Mouse (Mus musculus) intestine, postnatal 0 days (tissue): ENCODE measurements around the gene Narfl. TPM values are rescaled to one million over a fixed set of nuclear protein-coding genes. Genes with fewer than 3 reads are reported as not detected.
A peak's percentile ranks its signal among the peaks of the same experiment; 100 is the strongest.

ENCODE experiments used
- ATAC-seq: fragments of 200-750 bp; cut with Nextera tagmentation; 2 replicates; pipeline ENCODE4 v1.8.0; 2017; ENCODE audit warnings: mild to moderate bottlenecking, moderate TSS enrichment, moderate library complexity
- H3K27ac ChIP-seq: fragments of 300-500 bp; sonication (generic); 2 replicates; pipeline ENCODE4 v1.5.1; 2014; ENCODE audit warnings: mild to moderate bottlenecking, low read depth, low read length, moderate library complexity
- H3K27me3 ChIP-seq: fragments of 300-500 bp; sonication (generic); replicated peaks from 2 replicates; pipeline ENCODE4 v1.6.1; 2014; ENCODE audit warnings: low read length, mixed read lengths; ENCODE audit not compliant: control insufficient read depth, insufficient read depth
- H3K36me3 ChIP-seq: fragments of 300-500 bp; sonication (generic); 2 replicates; pipeline ENCODE4 v1.6.1; 2014; ENCODE audit warnings: mild to moderate bottlenecking, moderate library complexity; ENCODE audit not compliant: control insufficient read depth, insufficient read depth
- H3K4me1 ChIP-seq: fragments of 300-500 bp; sonication (generic); replicated peaks from 2 replicates; pipeline ENCODE4 v1.6.1; 2014; ENCODE audit warnings: antibody characterized with exemption, low read length, mixed read lengths; ENCODE audit not compliant: control insufficient read depth, insufficient read depth
- H3K4me2 ChIP-seq: fragments of 300-500 bp; sonication (generic); replicated peaks from 2 replicates; pipeline ENCODE4 v1.6.1; 2014; ENCODE audit warnings: low read depth, mild to moderate bottlenecking, moderate library complexity
- H3K4me3 ChIP-seq: fragments of 300-500 bp; sonication (generic); 2 replicates; pipeline ENCODE4 v1.5.1; 2014; ENCODE audit warnings: low read depth, low read length
- H3K9ac ChIP-seq: fragments of 300-500 bp; sonication (generic); 2 replicates; pipeline ENCODE4 v1.6.1; 2014; ENCODE audit warnings: mild to moderate bottlenecking, low read depth, low read length
- H3K9me3 ChIP-seq: fragments of 300-500 bp; sonication (generic); 2 replicates; pipeline ENCODE4 v1.6.1; 2016; ENCODE audit warnings: mixed run types; ENCODE audit not compliant: control insufficient read depth
- CTCF ChIP-seq: sonication (generic); IDR thresholded peaks from 2 replicates; pipeline ENCODE4 v1.5.1; 2016; ENCODE audit warnings: low read depth, mild to moderate bottlenecking, control low read depth, antibody characterized with exemption, moderate library complexity
- WGBS: fragments of 180-500 bp; shearing (Covaris S2); extraction: QIAGEN DNeasy Blood & Tissue Kit; methylation state at CpG from one replicate; pipeline ENCODE4 v1.1.7; 2014; 5-methylcytosine and 5-hydroxymethylcytosine counted together
- polyA plus RNA-seq: library from polyadenylated mRNA; unstranded; fragments of >200 nt; fragmentation: Nextera tagmentation; extraction: Ambion mirVana; gene quantifications from 2 replicates; pipeline ENCODE4 v1.2.1, GENCODE M21; 2015

Narfl gene
- polyA plus RNA-seq, 1 experiment from 2014 or later, result 21.7 TPM

GRCm38 (mm10) chr17:25775318-25776062 is 1.9 kb downstream of the Narfl start:
- Histone ChIP-seq H3K4me2 (no peak overlapping the region), H3K4me1 (peaks cover 7% of the 10 kb centered on the region; the same call in 1 of the 2 replicates), H3K36me3 (peaks cover 28% of the 10 kb centered on the region), H3K27me3 (no peaks in the 10 kb centered on the region), H3K9me3 (no peaks in the 10 kb centered on the region), H3K9ac (no peak overlapping the region), H3K27ac (no peak overlapping the region), H3K4me3 (no peak overlapping the region)
- no peak for ATAC-seq
- no peak for TF ChIP-seq CTCF
- WGBS, result 74% methylated on average over 10 of the region's 10 CpGs

- Histone ChIP-seq H3K36me3 (peaks cover 52% of the 10 kb centered on the region), H3K9ac (no peak overlapping the region), H3K4me1 (peaks cover 7% of the 10 kb centered on the region; the same call in 1 of the 2 replicates), H3K4me3 (no peak overlapping the region), H3K27ac (no peak overlapping the region), H3K27me3 (no peaks in the 10 kb centered on the region), H3K9me3 (no peaks in the 10 kb centered on the region), H3K4me2 (no peak overlapping the region)
- 97% methylated on average over 5 of the region's 5 CpGs for WGBS
- ATAC-seq, result no peak
- no peak for TF ChIP-seq CTCF
Observed at GRCm38 (mm10) chr17:25777948-25778347, 4.4 kb downstream of the Narfl start.

- Histone ChIP-seq H3K4me3 (no peak overlapping the region), H3K4me1 (peaks cover 6% of the 10 kb centered on the region; the same call in 1 of the 2 replicates), H3K4me2 (no peak overlapping the region), H3K9me3 (no peaks in the 10 kb centered on the region), H3K9ac (no peak overlapping the region), H3K36me3 (peaks cover 54% of the 10 kb centered on the region), H3K27me3 (no peaks in the 10 kb centered on the region), H3K27ac (no peak overlapping the region; the same call in 1 of the 2 replicates)
- WGBS, result 67% methylated on average over 6 of the region's 6 CpGs
- no peak for TF ChIP-seq CTCF
- no peak for ATAC-seq
Observed at GRCm38 (mm10) chr17:25781339-25781738, 7.8 kb downstream of the Narfl start.

- peaks cover 51% of the 10 kb centered on the region for H3K36me3 ChIP-seq
- no peak overlapping the region for H3K27ac ChIP-seq
- no peaks in the 10 kb centered on the region for H3K9me3 ChIP-seq
- no peak for TF ChIP-seq CTCF
- no peak overlapping the region for H3K9ac ChIP-seq
- no peak overlapping the region for H3K4me3 ChIP-seq
- peaks cover 6% of the 10 kb centered on the region; the same call in 1 of the 2 replicates for H3K4me1 ChIP-seq
- H3K27me3 ChIP-seq, result no peaks in the 10 kb centered on the region
- 68% methylated on average over 7 of the region's 7 CpGs for WGBS
- ATAC-seq, result no peak
- no peak overlapping the region for H3K4me2 ChIP-seq
Observed at GRCm38 (mm10) chr17:25783086-25783485, 9.5 kb downstream of the Narfl start.

GRCm38 (mm10) chr17:25783861-25784574 is 10.4 kb downstream of the Narfl start:
- Histone ChIP-seq H3K4me2 (peak overlapping the region; percentile 88), H3K27ac (no peak overlapping the region; the same call in 1 of the 2 replicates), H3K4me1 (peaks cover 6% of the 10 kb centered on the region; the same call in 1 of the 2 replicates), H3K36me3 (peaks cover 50% of the 10 kb centered on the region), H3K27me3 (no peaks in the 10 kb centered on the region), H3K9me3 (no peaks in the 10 kb centered on the region), H3K4me3 (no peak overlapping the region), H3K9ac (no peak overlapping the region)
- ATAC-seq, result no peak
- TF ChIP-seq CTCF, result no peak
- 77% methylated on average over 15 of the region's 15 CpGs for WGBS

GRCm38 (mm10) chr17:25785281-25785745 is 11.7 kb downstream of the Narfl start, which contains the start of gene Haghl:
Gene Haghl, minus strand, starts transcription at chr17:25785673.
- H3K4me2 ChIP-seq, result peak within 1 kb of the TSS; percentile 88
- no peaks in the 10 kb centered on the region for H3K9me3 ChIP-seq
- peak within 1 kb of the TSS; percentile 55 for H3K9ac ChIP-seq
- peak within 1 kb of the TSS; percentile 65 for H3K4me3 ChIP-seq
- TF ChIP-seq CTCF, result peak; percentile 14; the same call in 1 of the 2 replicates
- peaks cover 48% of the 10 kb centered on the region; the same call in 1 of the 2 replicates for H3K36me3 ChIP-seq
- H3K4me1 ChIP-seq, result peaks cover 6% of the 10 kb centered on the region; the same call in 1 of the 2 replicates
- peak; percentile 80 for ATAC-seq
- WGBS, result under 1% methylated on average over 23 of the region's 23 CpGs
- no peak within 1 kb of the TSS; the same call in 1 of the 2 replicates for H3K27ac ChIP-seq
- no peaks in the 10 kb centered on the region for H3K27me3 ChIP-seq
